Mouse (Mus musculus): ENCODE data around the gene Mycl. TPM values are rescaled to one million over a fixed set of nuclear protein-coding genes. Genes with fewer than 3 reads are reported as not detected.

The Mycl gene
- total RNA-seq (2014; fragmentation: Nextera tagmentation) (not detected in 2 replicates), total RNA-seq (2017) (0.11 TPM in 1 of 2 replicates, not detected in the other), polyA plus RNA-seq (2012) (not detected in 2 replicates)

GRCm38 (mm10) chr4:122995404-122996220, at the start of gene Mycl:
Gene Mycl (plus strand): TSS chr4:122995652.
- Histone ChIP-seq H3K4me3 (ENCODE audit: low read depth, low read length) (peak within 1 kb of the TSS; percentile 56; the same call in 1 of the 2 replicates), H3K4me1 (ENCODE audit: insufficient read depth, low read depth, low read length) (peaks cover 6% of the 10 kb centered on the region; the same call in 1 of the 2 replicates), H3K36me3 (replicated peaks) (no peaks in the 10 kb centered on the region), H3K27me3 (ENCODE audit: insufficient read depth, low read length) (peaks cover 54% of the 10 kb centered on the region), H3K9me3 (replicated peaks) (no peaks in the 10 kb centered on the region)
- peak; percentile 22 for DNase-seq (ENCODE audit: low spot score)
- TF ChIP-seq POLR2AphosphoS5 (IDR thresholded peaks at IDR 0.05; ENCODE audit: insufficient replicate concordance, low read depth, low read length): no peak
- no peak for TF ChIP-seq GATA1 (IDR thresholded peaks at IDR 0.05; ENCODE audit: borderline replicate concordance, low read length)
- TF ChIP-seq GATA2 (IDR thresholded peaks at IDR 0.05; ENCODE audit: borderline replicate concordance, low read depth, low read length): no peak
- no peak for TF ChIP-seq CTCF (IDR thresholded peaks at IDR 0.05; ENCODE audit: low read depth, low read length)
- TF ChIP-seq TAL1 (conservative IDR thresholded peaks at IDR 0.05; ENCODE audit: low read depth, low read length): no peak
- ATAC-seq (ENCODE audit: extremely low read depth, insufficient number of reproducible peaks, low FRiP score, poor library complexity, severe bottlenecking): peak; percentile 63; the same call in 1 of the 2 replicates

- Histone ChIP-seq H3K27me3 (ENCODE audit: insufficient read depth, low read length) (peaks cover 19% of the 10 kb centered on the region), H3K4me3 (ENCODE audit: low read depth, low read length) (no peak overlapping the region), H3K9me3 (replicated peaks) (no peaks in the 10 kb centered on the region), H3K36me3 (replicated peaks) (no peaks in the 10 kb centered on the region), H3K4me1 (ENCODE audit: insufficient read depth, low read depth, low read length) (no peaks in the 10 kb centered on the region)
- DNase-seq (ENCODE audit: low spot score) (no peak), ATAC-seq (ENCODE audit: extremely low read depth, insufficient number of reproducible peaks, low FRiP score, poor library complexity, severe bottlenecking) (no peak)
- no peak for TF ChIP-seq GATA2 (IDR thresholded peaks at IDR 0.05; ENCODE audit: borderline replicate concordance, low read depth, low read length)
- no peak for TF ChIP-seq TAL1 (conservative IDR thresholded peaks at IDR 0.05; ENCODE audit: low read depth, low read length)
Observed at GRCm38 (mm10) chr4:122947223-122947622, 48.2 kb upstream of the Mycl start.

DNA sequence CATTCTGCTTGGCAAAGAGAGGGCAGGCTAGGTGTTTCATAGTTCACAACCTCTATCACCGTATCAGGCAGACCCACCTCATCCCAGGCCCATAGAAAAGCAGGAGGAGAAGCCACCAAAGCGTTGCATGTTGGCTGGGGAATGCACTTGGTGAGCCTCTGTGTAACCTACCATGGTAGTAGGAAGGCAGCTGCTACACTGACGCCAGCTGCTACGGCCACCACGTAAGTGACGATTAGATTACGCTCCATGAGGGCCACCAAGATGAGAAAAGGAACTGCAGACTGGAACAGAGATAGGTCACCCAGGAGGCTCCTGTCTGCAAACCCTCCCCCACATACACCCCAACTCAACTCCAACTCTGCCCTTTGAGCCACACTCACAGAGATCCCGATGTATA, 46.4 kb upstream of the Mycl start:
- no peaks in the 10 kb centered on the region for H3K4me1 ChIP-seq (ENCODE audit: insufficient read depth, low read depth, low read length)
- no peak for DNase-seq (ENCODE audit: low spot score)
- no peak overlapping the region for H3K4me3 ChIP-seq (ENCODE audit: low read depth, low read length)
- peaks cover 17% of the 10 kb centered on the region for H3K27me3 ChIP-seq (ENCODE audit: insufficient read depth, low read length)
- no peaks in the 10 kb centered on the region for H3K36me3 ChIP-seq (replicated peaks)
- TF ChIP-seq TAL1 (conservative IDR thresholded peaks at IDR 0.05; ENCODE audit: low read depth, low read length): no peak
- no peak for TF ChIP-seq CTCF (IDR thresholded peaks at IDR 0.05; ENCODE audit: low read depth, low read length)
- TF ChIP-seq GATA2 (IDR thresholded peaks at IDR 0.05; ENCODE audit: borderline replicate concordance, low read depth, low read length): no peak
- no peak for TF ChIP-seq GATA1 (IDR thresholded peaks at IDR 0.05; ENCODE audit: borderline replicate concordance, low read length)
- no peak for TF ChIP-seq POLR2AphosphoS5 (IDR thresholded peaks at IDR 0.05; ENCODE audit: insufficient replicate concordance, low read depth, low read length)
- ATAC-seq (ENCODE audit: extremely low read depth, insufficient number of reproducible peaks, low FRiP score, poor library complexity, severe bottlenecking): no peak
- H3K9me3 ChIP-seq (replicated peaks): no peaks in the 10 kb centered on the region

DNA sequence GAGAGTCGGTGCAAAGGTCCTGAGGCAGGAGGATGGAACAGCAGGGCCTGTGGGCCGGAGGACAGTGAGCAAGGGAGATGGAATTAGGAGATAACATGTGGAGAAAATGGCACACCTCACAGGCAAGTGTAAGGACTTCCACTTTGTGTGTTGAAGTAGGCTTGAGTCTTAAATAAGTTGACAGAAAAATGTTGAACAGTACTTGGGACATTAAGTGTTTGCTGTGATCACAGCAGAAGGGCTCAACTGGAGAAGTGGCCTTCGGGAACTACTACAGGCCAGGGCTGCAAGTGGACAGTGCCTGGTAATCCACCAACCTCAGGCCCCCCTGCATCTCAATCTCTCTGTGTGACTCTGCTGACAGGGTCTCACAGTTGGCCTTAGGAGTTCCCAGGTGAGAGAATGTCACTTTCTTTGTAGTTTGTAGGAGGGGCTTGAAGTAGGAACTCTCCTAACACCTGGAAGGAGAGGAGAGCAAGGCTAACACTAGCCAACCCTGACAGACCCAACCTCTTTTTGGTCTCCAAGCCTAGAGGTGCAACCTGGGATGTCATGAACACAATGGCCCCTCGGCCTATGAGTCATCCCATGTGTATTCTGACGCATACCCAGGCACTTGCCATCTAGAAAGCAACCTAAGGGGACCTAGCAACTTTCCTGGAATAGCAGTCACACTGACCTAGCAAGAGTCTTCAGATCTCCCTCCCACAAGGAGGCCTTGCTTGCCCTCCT, 40.6 kb upstream of the Mycl start:
- H3K4me3 ChIP-seq (ENCODE audit: low read depth, low read length): peak overlapping the region; percentile 65; the same call in 1 of the 2 replicates
- ATAC-seq (ENCODE audit: extremely low read depth, insufficient number of reproducible peaks, low FRiP score, poor library complexity, severe bottlenecking): no peak; the same call in 1 of the 2 replicates

GRCm38 (mm10) chr4:122955412-122956136, 39.9 kb upstream of the Mycl start:
- peaks cover 14% of the 10 kb centered on the region for H3K27me3 ChIP-seq (ENCODE audit: insufficient read depth, low read length)
- DNase-seq (ENCODE audit: low spot score): peak; percentile 98
- ATAC-seq (ENCODE audit: extremely low read depth, insufficient number of reproducible peaks, low FRiP score, poor library complexity, severe bottlenecking): peak; percentile 95
- no peaks in the 10 kb centered on the region for H3K36me3 ChIP-seq (replicated peaks)
- peak overlapping the region; percentile 65; the same call in 1 of the 2 replicates for H3K4me3 ChIP-seq (ENCODE audit: low read depth, low read length)
- no peaks in the 10 kb centered on the region for H3K9me3 ChIP-seq (replicated peaks)
- peaks cover 26% of the 10 kb centered on the region for H3K4me1 ChIP-seq (ENCODE audit: insufficient read depth, low read depth, low read length)
- TF ChIP-seq GATA2 (IDR thresholded peaks at IDR 0.05; ENCODE audit: borderline replicate concordance, low read depth, low read length) (no peak), TAL1 (conservative IDR thresholded peaks at IDR 0.05; ENCODE audit: low read depth, low read length) (no peak), GATA1 (IDR thresholded peaks at IDR 0.05; ENCODE audit: borderline replicate concordance, low read length) (no peak), POLR2AphosphoS5 (IDR thresholded peaks at IDR 0.05; ENCODE audit: insufficient replicate concordance, low read depth, low read length) (no peak), CTCF (IDR thresholded peaks at IDR 0.05; ENCODE audit: low read depth, low read length) (no peak)

More for the DNA sequence above, 40.6 kb upstream of the Mycl start:
- peaks cover 7% of the 10 kb centered on the region for H3K27me3 ChIP-seq (ENCODE audit: insufficient read depth, low read length)
- TF ChIP-seq GATA1 (IDR thresholded peaks at IDR 0.05; ENCODE audit: borderline replicate concordance, low read length) (no peak), TAL1 (conservative IDR thresholded peaks at IDR 0.05; ENCODE audit: low read depth, low read length) (no peak), GATA2 (IDR thresholded peaks at IDR 0.05; ENCODE audit: borderline replicate concordance, low read depth, low read length) (no peak), CTCF (IDR thresholded peaks at IDR 0.05; ENCODE audit: low read depth, low read length) (no peak), POLR2AphosphoS5 (IDR thresholded peaks at IDR 0.05; ENCODE audit: insufficient replicate concordance, low read depth, low read length) (no peak)
- peaks cover 26% of the 10 kb centered on the region for H3K4me1 ChIP-seq (ENCODE audit: insufficient read depth, low read depth, low read length)
- no peaks in the 10 kb centered on the region for H3K36me3 ChIP-seq (replicated peaks)
- no peak for DNase-seq (ENCODE audit: low spot score)
- H3K9me3 ChIP-seq (replicated peaks): no peaks in the 10 kb centered on the region
